Mouse (Mus musculus): ENCODE data around the gene Frs3. TPM values are rescaled to one million over a fixed set of nuclear protein-coding genes. Genes with fewer than 3 reads are reported as not detected.

Gene Frs3
- polyA plus RNA-seq, 1 experiment from 2014 or later = 5.1 TPM

DNA sequence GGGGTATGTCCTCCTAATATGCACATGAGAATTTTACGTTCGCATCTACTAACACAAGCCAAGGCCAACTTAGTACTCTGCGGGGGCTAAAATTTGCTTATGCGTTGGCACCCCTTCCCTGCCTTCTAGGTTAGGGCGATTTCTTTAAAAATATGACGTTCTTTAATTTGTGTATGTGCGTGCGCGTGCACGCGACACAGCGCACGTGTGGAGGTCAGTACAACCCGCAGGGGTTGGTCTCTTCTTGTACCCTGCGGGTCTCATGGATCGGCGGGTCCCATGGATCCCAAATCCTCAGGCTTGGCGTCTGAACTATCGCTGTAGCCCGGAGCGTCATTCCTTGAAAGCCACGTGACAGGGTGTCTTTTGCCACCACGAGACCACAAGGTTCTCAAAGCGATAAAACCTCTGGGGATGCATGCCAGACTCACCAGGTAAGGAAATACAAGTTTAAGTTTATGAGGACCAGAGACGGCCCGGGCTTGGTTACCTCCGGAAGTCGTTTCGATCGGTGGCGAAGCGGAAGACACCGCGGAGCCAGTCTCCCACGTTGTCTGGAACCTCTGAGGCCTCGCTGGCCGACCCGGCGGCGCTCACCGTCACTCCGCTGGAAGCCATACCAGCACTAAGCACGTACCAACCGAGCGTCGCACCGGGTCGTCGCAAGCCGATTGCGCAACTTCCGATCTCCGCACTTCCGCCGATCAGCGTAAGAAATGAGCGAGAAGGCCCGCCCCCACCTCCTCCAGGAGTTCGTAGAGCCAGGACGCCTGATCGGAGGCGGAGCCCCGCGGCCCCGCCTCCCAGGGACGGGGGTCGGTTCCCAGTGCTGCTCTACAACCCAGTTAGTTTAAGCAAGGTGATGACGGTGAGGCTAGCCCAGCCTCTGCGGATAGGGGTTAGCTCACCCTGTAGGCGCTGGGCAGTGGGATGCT lies 1.2 kb upstream of the Frs3 start:
- ATAC-seq (ENCODE audit: low read depth) = peak; percentile 89
- H3K36me3 ChIP-seq (ENCODE audit: control insufficient read depth, insufficient read depth, low read length) = peaks cover 5% of the 10 kb centered on the region
- no peaks in the 10 kb centered on the region for H3K9me3 ChIP-seq (ENCODE audit: control insufficient read depth, low read length)
- no peaks in the 10 kb centered on the region for H3K27me3 ChIP-seq (ENCODE audit: control insufficient read depth, insufficient read depth, low read depth, low read length)
- under 1% methylated on average over 70 of the region's 70 CpGs for WGBS
- H3K9ac ChIP-seq (ENCODE audit: low read length) = peak overlapping the region; percentile 82
- peak overlapping the region; percentile 77 for H3K4me3 ChIP-seq (ENCODE audit: low read length)
- peak overlapping the region; percentile 81 for H3K27ac ChIP-seq (ENCODE audit: low read length)
- peaks cover 13% of the 10 kb centered on the region for H3K4me1 ChIP-seq (replicated peaks; ENCODE audit: control insufficient read depth, insufficient read depth, low read length)
- H3K4me2 ChIP-seq (ENCODE audit: low read depth, low read length) = peak overlapping the region; percentile 68

GRCm38 (mm10) chr17:47688344-47688607 lies 554 bp upstream of the Frs3 start, which contains the start of gene Tomm6:
TSS of gene Tomm6 (minus strand) at chr17:47688386.
- H3K4me1 ChIP-seq (replicated peaks; ENCODE audit: control insufficient read depth, insufficient read depth, low read length) = peaks cover 13% of the 10 kb centered on the region
- H3K4me2 ChIP-seq (ENCODE audit: low read depth, low read length) = peak within 1 kb of the TSS; percentile 68
- no peak for ATAC-seq (ENCODE audit: low read depth)

DNA sequence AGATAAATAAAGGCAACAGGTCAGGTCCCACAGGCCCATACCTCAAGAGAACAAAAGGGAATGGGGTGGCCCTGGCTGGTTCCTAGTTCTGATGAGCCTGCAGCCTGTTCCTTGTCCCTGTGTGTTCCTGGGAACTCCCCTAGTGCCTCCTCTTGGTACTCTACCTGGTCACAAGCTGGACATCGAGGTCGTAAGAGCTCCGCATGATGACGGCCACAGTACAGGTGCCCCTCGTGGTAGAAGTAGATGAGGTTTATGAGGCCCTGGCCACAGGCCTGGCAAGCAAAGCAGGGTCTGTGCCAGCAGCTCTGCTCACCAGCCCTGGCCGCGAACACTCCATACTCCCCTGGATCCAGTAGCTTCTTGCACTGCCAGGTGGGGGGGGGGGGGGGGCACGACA lies 1.1 kb downstream of the Frs3 start:
- Histone ChIP-seq H3K4me3 (ENCODE audit: low read length) (no peak overlapping the region), H3K4me2 (ENCODE audit: low read depth, low read length) (no peak overlapping the region; the same call in 1 of the 2 replicates), H3K9me3 (ENCODE audit: control insufficient read depth, low read length) (no peaks in the 10 kb centered on the region), H3K27ac (ENCODE audit: low read length) (no peak overlapping the region), H3K9ac (ENCODE audit: low read length) (no peak overlapping the region), H3K36me3 (ENCODE audit: control insufficient read depth, insufficient read depth, low read length) (no peaks in the 10 kb centered on the region), H3K4me1 (replicated peaks; ENCODE audit: control insufficient read depth, insufficient read depth, low read length) (peaks cover 21% of the 10 kb centered on the region), H3K27me3 (ENCODE audit: control insufficient read depth, insufficient read depth, low read depth, low read length) (no peaks in the 10 kb centered on the region)
- ATAC-seq (ENCODE audit: low read depth) = no peak
- 82% methylated on average over 7 of the region's 8 CpGs for WGBS

More at GRCm38 (mm10) chr17:47688344-47688607, 554 bp upstream of the Frs3 start, which contains the start of gene Tomm6:
- H3K9me3 ChIP-seq (ENCODE audit: control insufficient read depth, low read length) = no peaks in the 10 kb centered on the region
- H3K27ac ChIP-seq (ENCODE audit: low read length) = peak within 1 kb of the TSS; percentile 81
- WGBS = 2% methylated on average over 9 of the region's 9 CpGs
- peaks cover 5% of the 10 kb centered on the region for H3K36me3 ChIP-seq (ENCODE audit: control insufficient read depth, insufficient read depth, low read length)
- peak within 1 kb of the TSS; percentile 82 for H3K9ac ChIP-seq (ENCODE audit: low read length)
- no peaks in the 10 kb centered on the region for H3K27me3 ChIP-seq (ENCODE audit: control insufficient read depth, insufficient read depth, low read depth, low read length)
- peak within 1 kb of the TSS; percentile 77 for H3K4me3 ChIP-seq (ENCODE audit: low read length)

GRCm38 (mm10) chr17:47691650-47692049 lies 2.8 kb downstream of the Frs3 start:
- Histone ChIP-seq H3K9me3 (ENCODE audit: control insufficient read depth, low read length) (no peaks in the 10 kb centered on the region), H3K4me3 (ENCODE audit: low read length) (no peak overlapping the region), H3K9ac (ENCODE audit: low read length) (no peak overlapping the region), H3K4me2 (ENCODE audit: low read depth, low read length) (no peak overlapping the region), H3K36me3 (ENCODE audit: control insufficient read depth, insufficient read depth, low read length) (no peaks in the 10 kb centered on the region), H3K27me3 (ENCODE audit: control insufficient read depth, insufficient read depth, low read depth, low read length) (no peaks in the 10 kb centered on the region), H3K4me1 (replicated peaks; ENCODE audit: control insufficient read depth, insufficient read depth, low read length) (peaks cover 21% of the 10 kb centered on the region), H3K27ac (ENCODE audit: low read length) (no peak overlapping the region)
- 92% methylated on average over 3 of the region's 3 CpGs for WGBS
- ATAC-seq (ENCODE audit: low read depth) = no peak

GRCm38 (mm10) chr17:47693671-47694441 lies 5.0 kb downstream of the Frs3 start:
- H3K4me3 ChIP-seq (ENCODE audit: low read length) = peak overlapping the region; percentile 77
- WGBS = 38% methylated on average over 13 of the region's 13 CpGs
- H3K9me3 ChIP-seq (ENCODE audit: control insufficient read depth, low read length) = no peaks in the 10 kb centered on the region
- H3K27ac ChIP-seq (ENCODE audit: low read length) = no peak overlapping the region
- ATAC-seq (ENCODE audit: low read depth) = no peak; the same call in 1 of the 2 replicates
- H3K4me1 ChIP-seq (replicated peaks; ENCODE audit: control insufficient read depth, insufficient read depth, low read length) = peaks cover 15% of the 10 kb centered on the region
- H3K9ac ChIP-seq (ENCODE audit: low read length) = peak overlapping the region; percentile 83
- H3K4me2 ChIP-seq (ENCODE audit: low read depth, low read length) = peak overlapping the region; percentile 92
- 0 out of 2 replicates have a peak, but pooled peaks cover 3% of the 10 kb centered on the region for H3K36me3 ChIP-seq (ENCODE audit: control insufficient read depth, insufficient read depth, low read length)
- H3K27me3 ChIP-seq (ENCODE audit: control insufficient read depth, insufficient read depth, low read depth, low read length) = no peaks in the 10 kb centered on the region

GRCm38 (mm10) chr17:47694442-47694502 lies 5.4 kb downstream of the Frs3 start, which contains the start of gene Gm21981:
TSS of gene Gm21981 (minus strand) at chr17:47694455.
- no peak for ATAC-seq (ENCODE audit: low read depth)
- H3K9ac ChIP-seq (ENCODE audit: low read length) = peak within 1 kb of the TSS; percentile 83
- WGBS = 2% methylated on average over 3 of the region's 3 CpGs

GRCm38 (mm10) chr17:47694503-47695336 lies 5.9 kb downstream of the Frs3 start, which contains the start of gene Prickle4:
TSS of gene Prickle4 (minus strand) at chr17:47694736.
- H3K4me1 ChIP-seq (replicated peaks; ENCODE audit: control insufficient read depth, insufficient read depth, low read length) = peaks cover 8% of the 10 kb centered on the region
- peak within 1 kb of the TSS; percentile 60 for H3K27ac ChIP-seq (ENCODE audit: low read length)
- no peaks in the 10 kb centered on the region for H3K9me3 ChIP-seq (ENCODE audit: control insufficient read depth, low read length)
- 0 out of 2 replicates have a peak, but pooled peaks cover 3% of the 10 kb centered on the region for H3K36me3 ChIP-seq (ENCODE audit: control insufficient read depth, insufficient read depth, low read length)
- WGBS = under 1% methylated on average over 71 of the region's 82 CpGs
- no peaks in the 10 kb centered on the region for H3K27me3 ChIP-seq (ENCODE audit: control insufficient read depth, insufficient read depth, low read depth, low read length)
- peak; percentile 97 for ATAC-seq (ENCODE audit: low read depth)
- peak within 1 kb of the TSS; percentile 83 for H3K9ac ChIP-seq (ENCODE audit: low read length)
- peak within 1 kb of the TSS; percentile 92 for H3K4me2 ChIP-seq (ENCODE audit: low read depth, low read length)
- peak within 1 kb of the TSS; percentile 77 for H3K4me3 ChIP-seq (ENCODE audit: low read length)

More at GRCm38 (mm10) chr17:47694442-47694502, 5.4 kb downstream of the Frs3 start, which contains the start of gene Gm21981:
- H3K36me3 ChIP-seq (ENCODE audit: control insufficient read depth, insufficient read depth, low read length) = 0 out of 2 replicates have a peak, but pooled peaks cover 3% of the 10 kb centered on the region
- peak within 1 kb of the TSS; percentile 60 for H3K27ac ChIP-seq (ENCODE audit: low read length)
- peak within 1 kb of the TSS; percentile 77 for H3K4me3 ChIP-seq (ENCODE audit: low read length)
- no peaks in the 10 kb centered on the region for H3K9me3 ChIP-seq (ENCODE audit: control insufficient read depth, low read length)
- peaks cover 13% of the 10 kb centered on the region for H3K4me1 ChIP-seq (replicated peaks; ENCODE audit: control insufficient read depth, insufficient read depth, low read length)
- H3K4me2 ChIP-seq (ENCODE audit: low read depth, low read length) = peak within 1 kb of the TSS; percentile 92
- H3K27me3 ChIP-seq (ENCODE audit: control insufficient read depth, insufficient read depth, low read depth, low read length) = no peaks in the 10 kb centered on the region

GRCm38 (mm10) chr17:47695337-47695710 lies 6.5 kb downstream of the Frs3 start:
- WGBS = 0% methylated on average over 17 of the region's 23 CpGs
- H3K36me3 ChIP-seq (ENCODE audit: control insufficient read depth, insufficient read depth, low read length) = 0 out of 2 replicates have a peak, but pooled peaks cover 3% of the 10 kb centered on the region
- H3K27me3 ChIP-seq (ENCODE audit: control insufficient read depth, insufficient read depth, low read depth, low read length) = no peaks in the 10 kb centered on the region
- peak overlapping the region; percentile 83 for H3K9ac ChIP-seq (ENCODE audit: low read length)
- no peaks in the 10 kb centered on the region for H3K9me3 ChIP-seq (ENCODE audit: control insufficient read depth, low read length)
- H3K27ac ChIP-seq (ENCODE audit: low read length) = peak overlapping the region; percentile 60
- H3K4me2 ChIP-seq (ENCODE audit: low read depth, low read length) = peak overlapping the region; percentile 92
- peaks cover 12% of the 10 kb centered on the region for H3K4me1 ChIP-seq (replicated peaks; ENCODE audit: control insufficient read depth, insufficient read depth, low read length)
- no peak for ATAC-seq (ENCODE audit: low read depth)
- peak overlapping the region; percentile 77 for H3K4me3 ChIP-seq (ENCODE audit: low read length)
